Mouse (Mus musculus) brain, embryonic 14.5 days (tissue): ENCODE data around the gene Prg4.

Experiments used
- CTCF ChIP-seq: fragments of 200-500 bp; IDR thresholded peaks from 2 replicates; pipeline ENCODE4 v1.5.1; 2012; ENCODE audit warnings: inconsistent platforms, mild to moderate bottlenecking, moderate library complexity, borderline replicate concordance; ENCODE audit not compliant: insufficient read depth, insufficient read length; ENCODE audit errors: extremely low read depth
- POLR2A ChIP-seq: fragments of 200-500 bp; IDR thresholded peaks from 2 replicates; pipeline ENCODE4 v1.6.1; 2012; ENCODE audit warnings: mild to moderate bottlenecking, inconsistent platforms, borderline replicate concordance; ENCODE audit not compliant: poor library complexity, insufficient read depth, insufficient read length, severe bottlenecking; ENCODE audit errors: extremely low read depth

DNA sequence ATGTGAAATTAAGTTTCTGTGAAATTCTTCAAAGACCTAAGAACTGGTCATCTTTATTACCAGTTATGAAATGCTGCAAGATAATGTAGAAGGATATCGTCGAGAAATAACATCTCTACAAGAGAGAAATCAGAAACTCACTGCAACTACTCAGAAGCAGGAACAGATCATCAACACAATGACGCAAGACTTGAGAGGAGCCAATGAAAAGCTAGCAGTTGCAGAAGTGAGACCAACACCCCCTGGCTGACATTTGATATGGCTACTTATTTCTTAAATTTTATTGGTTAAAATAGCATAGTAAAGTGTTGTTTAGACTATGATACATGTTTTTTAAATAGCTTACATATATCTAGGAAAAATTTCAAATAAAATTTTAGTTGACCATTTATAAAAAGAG lies 50.0 kb downstream of the Prg4 start:
- TF ChIP-seq POLR2A (no peak), CTCF (no peak)
